Mouse (Mus musculus) R1 (cell line): ENCODE data around the gene Mea1.

Source experiments
- DNase-seq: peaks from one replicate; pipeline ENCODE4 v3.0.0-alpha.2; 2018; ENCODE audit warnings: low read depth, low spot score

Gene Mea1

DNA sequence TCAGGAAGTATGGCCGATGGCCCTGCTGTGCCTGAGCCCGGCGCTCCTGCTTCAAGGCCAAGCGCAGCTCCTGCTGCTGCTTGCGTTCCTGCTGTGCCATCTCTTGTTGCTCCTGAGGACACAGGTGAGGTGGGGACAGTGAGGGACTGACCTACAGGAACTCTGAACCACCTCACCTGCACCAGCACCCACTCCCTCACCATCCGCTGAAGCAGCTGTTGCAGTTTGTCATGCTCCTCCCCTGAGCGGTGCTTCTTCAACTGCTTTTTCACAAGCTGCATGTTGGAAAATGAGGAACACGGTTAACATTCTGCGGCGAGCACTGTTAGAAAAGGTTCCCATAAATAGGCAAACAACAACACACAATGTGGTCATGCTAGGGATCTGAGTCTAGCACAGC lies 8.7 kb upstream of the Mea1 start:
- DNase-seq: no peak

DNA sequence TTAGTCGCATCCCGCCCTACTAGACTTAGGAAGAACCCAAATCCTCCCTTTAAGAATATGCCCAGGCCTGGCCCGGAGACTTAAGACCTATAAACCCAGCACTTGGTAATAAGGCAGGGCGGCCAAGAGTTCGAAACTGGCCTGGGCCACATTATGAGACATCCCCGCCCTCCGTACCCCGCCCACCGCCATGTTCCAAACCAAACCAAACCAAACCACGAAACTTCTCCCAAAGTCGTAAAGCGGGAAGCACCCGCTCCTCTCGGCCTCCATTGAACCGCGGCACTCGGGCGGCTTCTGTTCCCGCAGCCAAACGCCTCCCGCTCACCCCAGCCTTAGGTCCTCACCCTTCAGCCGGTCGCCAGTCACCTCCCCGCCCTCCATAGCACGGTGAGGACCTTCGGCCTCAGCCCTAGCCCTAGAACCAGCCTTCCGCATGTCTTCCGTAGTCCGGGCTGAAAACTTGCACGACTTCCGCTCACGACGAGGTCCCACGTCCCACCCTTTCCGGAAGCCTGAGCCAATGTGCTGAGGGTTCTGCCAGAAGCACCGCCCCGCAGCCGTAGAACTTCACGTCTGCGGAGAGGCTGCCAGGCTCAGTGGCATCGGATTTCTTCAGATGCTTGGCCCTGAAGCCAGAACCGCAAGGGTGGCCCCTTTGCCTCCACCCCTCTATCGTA lies 4.6 kb upstream of the Mea1 start, which contains the start of gene Rrp36:
Gene Rrp36, minus strand, starts transcription at position 503 of the 680 bp plus-strand sequence.
- peak; percentile 98 for DNase-seq

DNA sequence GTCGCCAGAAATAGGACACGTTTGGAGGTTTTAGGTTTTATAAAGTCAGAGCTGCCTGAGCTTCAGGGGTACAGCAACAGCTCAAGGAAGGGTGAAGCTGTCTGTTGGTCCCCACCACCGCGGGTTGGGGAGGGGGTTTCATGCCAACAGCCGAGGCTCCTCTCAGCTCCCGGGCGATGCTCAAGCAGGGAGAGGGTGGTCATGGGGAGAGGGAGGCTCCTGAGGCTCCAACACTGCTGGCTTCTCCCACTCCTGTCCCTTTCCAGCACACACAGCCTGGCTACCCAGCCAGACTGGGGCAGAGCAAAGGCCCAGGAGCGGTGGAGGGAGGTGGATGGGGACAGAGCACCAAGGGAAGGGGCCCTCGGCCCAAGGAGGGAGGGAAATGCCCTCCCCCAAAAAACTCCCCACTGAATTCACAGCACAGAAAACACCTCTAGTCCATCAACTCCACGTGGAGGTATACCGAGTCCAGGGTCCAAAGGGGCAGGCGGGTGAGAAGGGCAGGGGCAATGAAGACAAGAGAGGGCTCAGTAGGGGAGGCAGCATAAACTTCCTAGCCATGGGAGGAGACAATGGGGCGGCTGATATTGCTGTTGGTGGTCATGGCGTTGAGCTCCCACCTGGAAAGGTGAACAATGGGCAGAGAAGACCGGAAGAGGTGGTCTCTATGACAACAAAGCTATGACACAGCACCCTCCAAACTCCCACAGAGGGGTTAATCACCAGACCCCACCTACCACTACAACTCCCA lies 3.9 kb upstream of the Mea1 start:
- DNase-seq: peak; percentile 89

DNA sequence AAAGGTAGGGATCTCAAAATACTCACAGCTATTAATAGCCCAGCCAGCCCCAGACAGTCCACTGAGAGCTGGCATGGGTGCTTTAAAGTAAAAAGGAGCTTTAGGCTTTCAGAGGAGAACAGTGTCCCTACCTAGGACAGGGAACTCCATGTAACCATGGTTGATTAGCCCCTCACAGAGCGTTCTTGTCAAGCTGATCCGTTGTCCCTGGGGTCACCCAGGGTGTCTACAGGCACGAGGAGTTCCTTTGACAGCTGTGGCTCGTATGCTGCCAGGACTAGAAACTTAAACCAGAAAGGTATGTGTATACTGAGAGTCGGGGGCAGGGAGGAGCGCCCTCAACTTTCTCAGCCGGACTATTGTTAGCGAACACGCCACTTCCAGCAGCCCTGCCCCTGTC lies 318 bp downstream of the Mea1 start:
- DNase-seq: no peak

GRCm38 (mm10) chr17:46679843-46680759 lies 1.5 kb downstream of the Mea1 start:
- DNase-seq: no peak

- DNase-seq: peak; percentile 100
Measured at GRCm38 (mm10) chr17:46680760-46681373, 2.3 kb downstream of the Mea1 start, which contains the start of gene Klhdc3. Klhdc3 (minus strand) TSS chr17:46680914.

GRCm38 (mm10) chr17:46681466-46682118 lies 3.0 kb downstream of the Mea1 start:
- no peak for DNase-seq

GRCm38 (mm10) chr17:46682654-46683389 lies 4.2 kb downstream of the Mea1 start:
- peak; percentile 92 for DNase-seq

- no peak for DNase-seq
Measured at GRCm38 (mm10) chr17:46685913-46686312, 7.3 kb downstream of the Mea1 start.

DNA sequence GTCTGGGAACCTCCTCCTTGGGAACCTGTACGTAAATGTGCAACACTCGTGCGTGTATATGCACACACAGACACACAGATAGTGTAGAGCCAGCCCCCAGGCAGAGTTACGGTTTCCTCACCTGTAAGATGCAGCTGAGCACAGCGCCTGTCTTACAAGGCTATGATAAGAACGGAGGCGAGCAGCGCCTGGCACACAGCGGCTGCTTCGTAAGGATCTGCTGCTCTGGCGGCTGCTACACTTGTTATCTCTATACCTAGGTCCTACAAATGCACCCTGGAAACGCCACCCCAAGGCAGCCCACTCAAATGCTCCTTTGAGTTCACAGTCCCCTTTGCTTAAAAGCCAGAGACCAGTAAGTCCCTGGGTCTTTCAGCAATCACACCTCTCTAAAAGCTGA lies 12.1 kb downstream of the Mea1 start:
- no peak for DNase-seq

DNA sequence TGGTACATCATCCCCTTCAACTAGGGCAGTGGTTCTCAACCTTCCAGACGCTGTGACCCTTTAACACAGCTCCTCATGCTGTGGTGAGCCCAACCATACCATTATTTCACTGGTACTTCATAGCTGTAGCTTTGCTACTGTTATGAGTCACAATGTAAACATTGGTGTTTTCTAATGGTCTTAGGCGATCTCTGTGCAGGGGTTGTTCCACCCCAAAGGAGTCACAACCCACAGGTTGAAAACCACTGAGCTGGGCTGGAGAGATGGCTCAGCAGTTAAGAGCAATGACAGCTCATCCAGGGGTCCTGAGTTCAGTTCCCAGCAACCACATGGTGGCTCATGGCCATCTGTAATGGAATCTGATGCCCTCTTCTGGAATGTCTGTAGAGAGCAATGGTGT lies 12.8 kb downstream of the Mea1 start:
- no peak for DNase-seq

DNA sequence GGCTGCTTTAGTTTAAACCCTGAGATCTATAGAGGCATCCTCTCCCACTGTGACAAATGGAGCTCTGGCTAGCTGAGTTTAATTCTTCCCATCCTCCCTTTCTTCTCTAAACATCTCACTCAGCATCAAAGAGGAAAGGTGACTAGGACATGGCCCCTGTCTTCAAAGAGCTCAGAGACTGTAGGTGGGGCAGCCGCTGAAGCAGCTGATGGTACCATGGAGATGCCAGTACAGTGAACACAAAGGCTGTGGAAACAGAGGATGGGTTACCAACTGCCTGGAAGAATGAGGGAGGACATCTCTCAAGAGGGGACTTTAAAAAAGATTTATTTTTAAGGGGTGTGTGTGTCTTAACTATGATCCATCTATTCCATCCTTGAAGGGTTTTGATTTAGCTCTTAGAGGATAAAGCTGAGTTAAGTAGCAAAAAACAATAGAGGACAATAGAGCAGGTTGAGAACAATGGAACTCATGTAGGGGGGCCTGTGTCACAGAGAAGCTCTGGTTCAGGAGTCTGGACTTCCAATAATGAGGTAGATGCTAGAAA lies 16.0 kb downstream of the Mea1 start:
- peak; percentile 63 for DNase-seq

GRCm38 (mm10) chr17:46698515-46698914 lies 19.9 kb downstream of the Mea1 start:
- peak; percentile 31 for DNase-seq

GRCm38 (mm10) chr17:46699245-46699644 lies 20.7 kb downstream of the Mea1 start:
- no peak for DNase-seq

- DNase-seq: no peak
Measured at GRCm38 (mm10) chr17:46699912-46700311, 21.3 kb downstream of the Mea1 start.

- DNase-seq: no peak
Measured at GRCm38 (mm10) chr17:46701489-46701888, 22.9 kb downstream of the Mea1 start.

- DNase-seq: no peak
Measured at GRCm38 (mm10) chr17:46702100-46702499, 23.5 kb downstream of the Mea1 start.

DNA sequence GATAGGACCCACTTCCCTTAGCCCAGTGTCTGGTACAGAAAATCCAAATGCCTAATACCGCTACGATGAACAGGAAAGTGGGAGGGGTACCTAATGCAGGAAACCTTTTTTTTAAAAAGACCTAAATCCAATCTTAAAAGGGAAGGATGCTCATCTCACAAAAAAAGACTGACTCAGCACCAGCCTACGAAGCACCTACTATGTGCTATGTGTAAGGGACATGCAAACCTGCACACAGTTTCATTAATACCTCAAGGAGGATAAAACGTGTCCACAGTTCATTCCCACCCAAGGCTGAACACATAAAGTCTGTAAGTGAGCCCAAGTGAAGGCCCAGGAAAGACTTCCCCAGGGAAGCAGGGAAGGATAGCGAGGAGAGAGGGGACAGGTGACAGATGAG lies 23.9 kb downstream of the Mea1 start:
- DNase-seq: no peak

DNA sequence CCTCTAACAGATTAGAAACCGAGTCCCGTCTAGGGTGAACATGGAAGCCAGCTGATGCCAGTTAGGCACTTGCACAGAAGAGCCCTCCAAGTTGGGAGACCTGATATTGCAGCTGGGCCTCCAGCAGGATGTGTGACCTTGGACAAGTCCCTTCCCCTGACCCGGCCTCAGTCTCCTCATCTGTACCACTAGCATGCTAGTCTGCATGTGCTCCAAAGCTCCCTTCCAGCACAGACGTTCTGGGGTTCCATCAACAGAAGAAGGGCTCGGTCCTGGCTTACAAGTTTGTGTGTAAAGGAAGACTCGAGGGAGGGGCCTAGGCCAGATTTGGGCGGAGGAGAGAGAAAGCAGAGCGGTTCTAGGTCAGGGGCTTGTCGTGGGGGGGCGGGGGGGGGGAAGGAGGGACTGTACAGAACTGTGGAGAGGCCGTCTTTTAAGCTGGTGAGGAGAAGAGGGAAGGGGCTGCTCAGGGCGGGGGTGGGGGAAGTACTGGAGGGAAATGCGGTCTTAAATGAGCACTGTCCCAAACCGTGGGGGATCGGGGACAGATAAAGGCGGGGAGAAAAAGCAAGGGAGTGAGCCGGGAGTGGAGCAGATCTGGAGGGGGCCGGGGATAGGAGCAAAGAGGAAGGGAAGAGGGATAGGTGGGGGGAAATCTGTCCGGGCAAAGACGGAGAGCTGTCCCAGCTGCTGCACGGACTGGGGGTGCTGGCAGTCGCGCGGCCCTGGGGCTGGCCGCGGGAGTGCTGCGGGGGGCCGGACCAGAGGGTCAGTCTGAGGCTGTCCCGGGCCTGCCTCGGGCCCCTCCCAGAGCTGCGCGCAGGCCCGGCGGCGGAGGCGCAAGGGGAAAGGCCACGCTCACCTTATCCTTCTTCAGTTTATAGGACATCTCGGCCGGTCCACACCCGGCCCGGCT lies 25.6 kb downstream of the Mea1 start:
- DNase-seq: peak; percentile 58
